In genomic region chr10:84111909-84112308, GRCm38 (mm10) we compare ENCODE assay signal across 12 mouse cellular contexts.
"Had no signal": no experiment of that assay in that cellular context is flagged by ENCODE, and none has a peak within 500 bp of the region (broad histone marks: within the 10 kb centered on the region; RNA-seq: fewer than 3 reads in every experiment).

No protein-coding gene starts in this region.

- H3K27me3 ChIP-seq: limb, embryonic 15.5 days; liver, embryonic 13.5 days; midbrain, embryonic 15.5 days; neural tube, embryonic 13.5 days had no signal

- ATAC-seq: inflammation-experienced regulatory T-cells, adult 6 months; intestine, postnatal 0 days; midbrain, embryonic 15.5 days had no signal

- H3K9ac ChIP-seq: limb, embryonic 15.5 days; liver, embryonic 13.5 days; midbrain, embryonic 15.5 days; neural tube, embryonic 13.5 days had no signal

- H3K36me3 ChIP-seq: limb, embryonic 15.5 days; liver, embryonic 13.5 days; midbrain, embryonic 15.5 days; neural tube, embryonic 13.5 days had no signal

- H3K4me1 ChIP-seq: limb, embryonic 15.5 days; liver, embryonic 13.5 days; midbrain, embryonic 15.5 days had no signal

- H3K27ac ChIP-seq: limb, embryonic 15.5 days; liver, embryonic 13.5 days; midbrain, embryonic 15.5 days; neural tube, embryonic 13.5 days had no signal

- H3K4me2 ChIP-seq: limb, embryonic 15.5 days; liver, embryonic 13.5 days; midbrain, embryonic 15.5 days; neural tube, embryonic 13.5 days had no signal

- DNase-seq: kidney, adult 8-10 months; kidney, postnatal 25 days; layer of hippocampus, adult 9-11 months; layer of hippocampus, postnatal 36 days; liver, embryonic 13.5 days; lung, adult 18-20 months; right cerebral cortex, postnatal 14 days had no signal

- H3K9me3 ChIP-seq: limb, embryonic 15.5 days; liver, embryonic 13.5 days; midbrain, embryonic 15.5 days; neural tube, embryonic 13.5 days had no signal

- H3K4me3 ChIP-seq: limb, embryonic 15.5 days; liver, embryonic 13.5 days; midbrain, embryonic 15.5 days; neural tube, embryonic 13.5 days had no signal
